ENCODE assay signal across 9 mouse cellular contexts in the genomic region with DNA sequence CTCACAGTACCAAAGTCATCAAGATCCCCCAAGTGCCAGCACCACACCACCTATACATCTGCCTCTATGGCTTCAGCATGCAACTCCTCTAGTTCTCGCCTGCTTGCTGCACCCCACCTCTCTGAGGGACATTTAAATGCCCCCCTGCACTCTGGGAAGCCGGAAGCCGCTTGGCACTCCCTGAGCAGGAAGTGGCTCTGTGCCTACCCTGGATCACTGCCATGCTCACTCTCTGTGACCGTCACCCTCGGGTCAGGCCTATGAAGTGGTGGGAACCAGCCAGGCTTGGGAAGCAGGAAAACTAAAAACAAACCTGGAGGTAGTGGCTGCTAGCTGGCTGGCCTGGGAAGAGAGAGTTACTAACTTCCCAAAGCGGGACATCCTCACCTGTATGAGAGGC.
DNase-seq lines count a peak whose midpoint lies in the region; ATAC-seq lines count a peak whose summit lies in the region.
"Had no signal": no experiment of that assay in that cellular context is flagged by ENCODE, and none has a peak within 500 bp of the region (broad histone marks: within the 10 kb centered on the region; RNA-seq: fewer than 3 reads in every experiment).

No protein-coding gene starts in this region.

- H3K27ac ChIP-seq in heart, embryonic 15.5 days: 0 out of 2 replicates have a peak overlapping the region, but pooled peaks have one; percentile 20
- H3K27ac ChIP-seq in forebrain, embryonic 12.5 days: no peak overlapping the region
- H3K27ac ChIP-seq: limb, embryonic 15.5 days had no signal

- no peak overlapping the region for H3K4me2 ChIP-seq in heart, embryonic 15.5 days
- H3K4me2 ChIP-seq in forebrain, embryonic 12.5 days: no peak overlapping the region
- H3K4me2 ChIP-seq: limb, embryonic 15.5 days had no signal

- no peak overlapping the region for H3K9ac ChIP-seq in heart, embryonic 15.5 days
- H3K9ac ChIP-seq in forebrain, embryonic 12.5 days: no peak overlapping the region
- H3K9ac ChIP-seq: limb, embryonic 15.5 days had no signal

- H3K4me3 ChIP-seq in heart, embryonic 15.5 days: no peak overlapping the region
- H3K4me3 ChIP-seq in forebrain, embryonic 12.5 days (replicated peaks): no peak overlapping the region
- H3K4me3 ChIP-seq: limb, embryonic 15.5 days had no signal

- no peak for ATAC-seq in heart, embryonic 15.5 days (replicated peaks; ENCODE audit: insufficient number of reproducible peaks, insufficient read depth, low FRiP score, low read depth)
- ATAC-seq in hematopoietic stem cell, adult 5-6 weeks (replicated peaks in 1 of 2; ENCODE audit: insufficient read depth in 1 of 2, low FRiP score in 2 of 2, low TSS enrichment in 1 of 2, low read depth in 1 of 2, poor library complexity in 2 of 2, severe bottlenecking in 2 of 2): peak; percentile 14 to 16; a peak in 1 of 4 replicates
- no peak for ATAC-seq in forebrain, embryonic 12.5 days (ENCODE audit: low FRiP score)

- H3K27me3 ChIP-seq in heart, embryonic 15.5 days: no peaks in the 10 kb centered on the region
- H3K27me3 ChIP-seq in forebrain, embryonic 12.5 days: no peaks in the 10 kb centered on the region
- H3K27me3 ChIP-seq: limb, embryonic 15.5 days had no signal

- H3K4me1 ChIP-seq in heart, embryonic 15.5 days (replicated peaks): peaks cover 39% of the 10 kb centered on the region
- peaks cover 28% of the 10 kb centered on the region for H3K4me1 ChIP-seq in forebrain, embryonic 12.5 days

- WGBS in heart, embryonic 15.5 days: 62% methylated on average over 6 of the region's 6 CpGs
- WGBS in forebrain, embryonic 12.5 days: 92% methylated on average over 6 of the region's 6 CpGs

- no peaks in the 10 kb centered on the region for H3K36me3 ChIP-seq in heart, embryonic 15.5 days
- H3K36me3 ChIP-seq in forebrain, embryonic 12.5 days (replicated peaks): no peaks in the 10 kb centered on the region
- H3K36me3 ChIP-seq: limb, embryonic 15.5 days had no signal

- no peak for DNase-seq in heart, adult 8-10 months (ENCODE audit: low spot score)
- DNase-seq in adrenal gland, postnatal 36 days: peak; percentile 34 to 66
- peak; percentile 79 to 83 for DNase-seq in lung, postnatal 4 days
- DNase-seq in urinary bladder, adult 18-20 months (ENCODE audit: low spot score in 2 of 2): no peak
- no peak for DNase-seq in left cerebral cortex, adult 9 months (ENCODE audit: low spot score in 2 of 2)

- H3K9me3 ChIP-seq in heart, embryonic 15.5 days (replicated peaks): no peaks in the 10 kb centered on the region
- no peaks in the 10 kb centered on the region for H3K9me3 ChIP-seq in forebrain, embryonic 12.5 days
- H3K9me3 ChIP-seq: limb, embryonic 15.5 days had no signal

Comparison
In these comparisons a context has a peak if more than half of its experiments do, and no peak if none do; other contexts are left out.
1. ATAC-seq: peak in hematopoietic stem cell, adult 5-6 weeks (2 of 2); none in heart, embryonic 15.5 days (single experiment) and forebrain, embryonic 12.5 days (single experiment).
2. DNase-seq: peak in adrenal gland, postnatal 36 days (2 of 2) and lung, postnatal 4 days (2 of 2); none in heart, adult 8-10 months (single experiment), urinary bladder, adult 18-20 months (0 of 2) and left cerebral cortex, adult 9 months (0 of 2).